Mouse (Mus musculus) lung, adult 2 months (tissue): ENCODE results near the gene Cntnap5c. TPM values are rescaled to one million over a fixed set of nuclear protein-coding genes. Genes with fewer than 3 reads are reported as not detected.

Experiments
- DNase-seq: peaks from one replicate; pipeline ENCODE4 v3.0.0; 2022
- H3K4me1 ChIP-seq: fragments of 200-500 bp; 2 replicates; pipeline ENCODE4 v1.6.1; 2011; ENCODE audit warnings: low read length; ENCODE audit not compliant: control insufficient read depth, insufficient read depth
- H3K4me3 ChIP-seq: fragments of 200-500 bp; replicated peaks from 2 replicates; pipeline ENCODE3; 2011; ENCODE audit warnings: low read depth, mild to moderate bottlenecking, control low read depth, low read length; ENCODE audit errors: extremely low read depth
- CTCF ChIP-seq: fragments of 200-500 bp; IDR thresholded peaks from 2 replicates; pipeline ENCODE4 v1.5.1; 2011; ENCODE audit warnings: mild to moderate bottlenecking, low read length, control low read depth; ENCODE audit not compliant: insufficient read depth
- POLR2A ChIP-seq: fragments of 200-500 bp; IDR thresholded peaks from 2 replicates; pipeline ENCODE4 v1.6.1; 2011; ENCODE audit warnings: low read depth, mild to moderate bottlenecking, control low read depth, low read length, borderline replicate concordance; ENCODE audit errors: extremely low read depth
- WGBS: fragments of 180-500 bp; shearing (Covaris S2); methylation state at CpG from one replicate; pipeline ENCODE4 v1.1.7; 2018; 5-methylcytosine and 5-hydroxymethylcytosine counted together
- polyA plus RNA-seq: library from polyadenylated mRNA; depleted of rRNA; stranded (reverse); fragments of >200 nt; gene quantifications from 2 replicates; pipeline ENCODE4 v1.2.3, GENCODE M21; 2012; rRNA removed

The Cntnap5c gene
- polyA plus RNA-seq, 1 experiment: not detected

DNA sequence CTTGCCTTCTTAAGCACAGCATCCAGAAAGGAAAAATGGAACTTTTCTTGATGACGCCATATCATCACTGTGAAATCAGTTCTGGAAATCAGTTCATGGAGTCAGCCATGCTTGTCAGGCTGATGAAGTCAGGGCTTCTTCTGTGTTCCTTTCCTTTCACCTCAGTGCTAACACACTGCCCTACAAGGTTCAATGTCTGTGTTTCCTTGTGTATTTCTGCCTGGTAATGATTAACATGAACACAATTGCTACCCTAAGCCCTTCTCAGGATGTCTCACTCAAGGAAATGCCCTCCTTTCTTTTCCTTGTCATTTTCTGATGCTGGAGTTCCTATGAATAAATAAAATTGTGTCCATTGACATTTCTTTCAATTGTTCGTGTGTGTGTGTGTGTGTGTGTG, 431.8 kb downstream of the Cntnap5c start:
- DNase-seq: no peak
- no peaks in the 10 kb centered on the region for H3K4me1 ChIP-seq
- no peak overlapping the region for H3K4me3 ChIP-seq
- TF ChIP-seq CTCF: no peak
- TF ChIP-seq POLR2A: no peak
- WGBS: 77% methylated on average over 2 of the region's 2 CpGs

DNA sequence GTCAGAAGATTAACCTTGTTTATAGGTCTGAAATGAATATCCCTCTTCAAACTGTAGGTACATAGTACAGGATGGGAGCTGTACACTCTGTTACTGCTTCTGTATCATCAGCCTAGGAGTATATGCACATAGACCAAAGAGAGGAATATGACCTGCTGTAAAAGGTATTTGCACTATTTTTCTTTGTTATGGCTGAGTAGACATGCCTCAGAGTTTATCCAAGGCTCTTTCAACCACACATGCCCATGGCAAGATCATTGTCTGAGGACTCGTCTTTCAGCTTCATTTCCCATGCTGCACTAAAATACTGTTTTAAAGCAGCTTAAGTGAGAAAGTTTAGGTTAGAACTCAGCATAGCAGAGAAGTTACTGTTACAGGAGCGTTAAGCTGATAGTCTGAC, 498.7 kb downstream of the Cntnap5c start:
- no peaks in the 10 kb centered on the region for H3K4me1 ChIP-seq
- WGBS: 70% methylated on average over 2 of the region's 2 CpGs
- no peak for TF ChIP-seq POLR2A
- no peak for TF ChIP-seq CTCF
- DNase-seq: no peak
- H3K4me3 ChIP-seq: no peak overlapping the region

DNA sequence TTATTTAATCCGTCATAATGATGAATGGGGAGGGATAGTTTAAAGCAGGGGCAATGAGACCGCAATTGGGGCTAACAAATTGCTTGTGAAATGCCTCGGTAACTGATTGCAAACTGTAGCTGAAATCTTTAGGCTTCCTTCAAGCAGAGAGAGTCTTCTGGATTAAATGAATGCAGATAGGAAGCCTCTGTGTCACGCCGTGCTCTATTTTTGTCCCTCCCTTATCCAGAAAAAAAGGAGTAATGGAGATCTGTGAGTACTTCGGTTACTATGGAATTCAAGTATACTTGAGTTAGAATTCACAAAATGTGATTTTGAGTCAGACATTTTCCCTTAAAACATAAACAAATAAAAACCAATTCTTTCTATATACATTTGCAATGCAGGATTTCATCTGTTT, 581.9 kb downstream of the Cntnap5c start:
- TF ChIP-seq CTCF (no peak), POLR2A (no peak)
- Histone ChIP-seq H3K4me3 (no peak overlapping the region), H3K4me1 (no peaks in the 10 kb centered on the region)
- DNase-seq: no peak
- 74% methylated on average over 6 of the region's 6 CpGs for WGBS

DNA sequence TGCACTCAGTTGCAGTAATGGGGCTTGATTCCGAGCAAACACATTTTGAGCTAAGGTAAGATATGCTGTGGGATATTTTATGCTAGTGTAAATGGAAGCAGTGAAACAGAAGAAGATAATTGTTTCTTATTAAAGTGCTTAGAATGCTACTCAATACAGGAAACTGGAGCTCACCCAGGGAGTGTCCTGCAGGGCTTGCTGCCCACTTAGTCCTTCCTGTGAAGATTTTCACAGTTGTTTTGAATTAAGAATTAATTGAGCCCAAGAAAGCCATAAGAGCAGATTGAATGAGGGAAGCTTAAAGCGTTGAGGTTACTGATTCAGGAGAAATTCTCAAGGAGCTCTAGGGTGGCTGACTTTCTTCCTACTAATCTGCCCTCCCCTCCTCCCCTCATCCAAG, 586.9 kb downstream of the Cntnap5c start:
- 50% methylated on average over 2 of the region's 2 CpGs for WGBS
- DNase-seq: no peak
- Histone ChIP-seq H3K4me1 (no peaks in the 10 kb centered on the region), H3K4me3 (no peak overlapping the region)
- TF ChIP-seq CTCF: no peak
- no peak for TF ChIP-seq POLR2A

DNA sequence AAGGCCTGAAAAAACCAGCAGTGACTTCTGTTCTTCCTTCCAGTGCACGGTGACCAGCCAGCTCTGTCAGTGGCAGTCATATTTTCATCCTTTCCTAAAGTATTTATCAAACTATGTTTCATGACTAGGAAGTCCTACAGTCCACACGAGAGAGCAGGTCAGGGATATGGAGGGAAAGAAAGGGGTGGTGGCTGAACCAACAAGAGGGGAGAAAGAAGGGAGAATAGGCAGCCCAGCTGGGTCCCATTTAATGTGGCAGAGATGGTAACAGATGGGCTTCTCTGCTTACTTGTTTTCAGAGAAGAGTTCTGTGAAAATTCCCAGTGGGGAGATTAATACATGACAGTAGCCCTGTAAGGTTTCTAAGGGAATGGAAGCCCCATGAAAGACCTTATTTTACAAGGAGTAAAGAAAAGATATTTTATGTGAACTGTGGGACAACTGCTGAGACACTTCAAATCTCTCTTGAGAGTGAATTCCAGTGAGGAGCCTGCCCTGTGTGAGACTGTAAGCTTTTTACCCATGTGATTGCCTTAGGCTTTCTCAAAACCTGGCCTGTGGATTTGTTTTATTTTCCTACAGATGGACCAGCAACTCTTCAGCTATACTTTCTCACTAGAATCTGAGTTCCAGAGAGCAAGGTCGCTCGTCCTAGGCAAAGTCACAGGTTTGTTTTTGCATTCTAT, 594.4 kb downstream of the Cntnap5c start:
- no peaks in the 10 kb centered on the region for H3K4me1 ChIP-seq
- TF ChIP-seq CTCF (no peak), POLR2A (no peak)
- no peak overlapping the region for H3K4me3 ChIP-seq
- no peak for DNase-seq
- 74% methylated on average over 4 of the region's 4 CpGs for WGBS

DNA sequence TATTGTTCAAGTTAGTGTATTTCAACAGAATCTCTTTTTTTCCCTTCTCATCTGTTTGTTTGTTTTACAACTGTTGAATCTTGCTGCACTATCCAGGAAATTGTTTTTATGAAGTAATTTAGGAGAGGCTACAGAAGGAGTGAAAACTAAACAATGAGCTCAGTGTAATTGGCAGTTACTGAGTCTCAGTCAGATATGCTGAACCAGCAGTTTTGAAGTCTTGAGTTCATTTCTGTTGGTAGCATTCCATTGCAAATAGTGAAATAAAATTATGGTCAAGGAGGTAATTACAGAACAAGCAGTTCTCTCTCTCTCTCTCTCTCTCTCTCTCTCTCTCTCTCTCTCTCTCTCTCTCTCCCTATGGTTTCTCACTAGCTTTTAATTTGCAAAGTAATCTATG, 600.7 kb downstream of the Cntnap5c start:
- no peak for TF ChIP-seq POLR2A
- TF ChIP-seq CTCF: no peak
- Histone ChIP-seq H3K4me3 (no peak overlapping the region), H3K4me1 (no peaks in the 10 kb centered on the region)
- DNase-seq: no peak

DNA sequence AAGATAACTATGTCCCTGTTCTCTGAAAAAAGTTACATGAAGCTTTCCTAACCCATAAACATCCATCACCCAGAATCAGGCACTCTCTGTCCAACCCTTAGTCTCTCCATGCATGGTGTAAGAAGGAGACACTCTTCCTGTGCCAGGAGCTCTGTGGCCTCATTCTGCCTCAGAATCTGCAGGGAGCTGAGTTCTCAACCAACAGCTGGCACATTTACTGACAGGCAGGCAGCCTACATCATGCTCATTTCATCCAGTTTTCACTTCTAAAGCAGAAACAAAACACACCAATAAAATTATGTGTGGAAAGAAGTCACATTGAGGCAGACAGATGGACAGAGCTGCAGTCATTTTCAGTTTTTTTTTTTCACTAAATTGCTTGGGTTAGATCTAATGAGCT, 638.4 kb downstream of the Cntnap5c start:
- TF ChIP-seq POLR2A (no peak), CTCF (no peak)
- no peak overlapping the region for H3K4me3 ChIP-seq
- no peaks in the 10 kb centered on the region for H3K4me1 ChIP-seq
- no peak for DNase-seq

DNA sequence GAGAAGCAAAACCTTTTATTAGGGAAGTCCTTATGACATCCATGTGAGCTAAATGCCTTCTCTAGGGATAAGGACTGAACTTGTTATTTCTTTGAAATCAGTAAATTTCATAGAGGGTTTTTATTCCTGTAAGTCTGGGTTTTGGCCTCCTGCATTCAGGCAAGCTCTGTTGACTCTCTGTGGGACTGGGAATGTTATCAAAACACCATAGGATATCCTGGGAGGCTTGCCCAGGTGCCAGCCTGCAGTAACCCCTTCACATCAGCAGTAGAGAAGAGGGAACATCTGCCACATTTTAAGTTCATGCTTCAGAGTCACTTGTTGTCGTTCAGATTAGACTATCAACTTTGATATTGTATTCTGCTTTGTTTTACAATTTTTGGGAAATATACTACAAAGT, 639.4 kb downstream of the Cntnap5c start:
- Histone ChIP-seq H3K4me3 (no peak overlapping the region), H3K4me1 (no peaks in the 10 kb centered on the region)
- WGBS: 53% methylated on average over 1 of the region's 1 CpGs
- no peak for DNase-seq
- no peak for TF ChIP-seq POLR2A
- no peak for TF ChIP-seq CTCF

DNA sequence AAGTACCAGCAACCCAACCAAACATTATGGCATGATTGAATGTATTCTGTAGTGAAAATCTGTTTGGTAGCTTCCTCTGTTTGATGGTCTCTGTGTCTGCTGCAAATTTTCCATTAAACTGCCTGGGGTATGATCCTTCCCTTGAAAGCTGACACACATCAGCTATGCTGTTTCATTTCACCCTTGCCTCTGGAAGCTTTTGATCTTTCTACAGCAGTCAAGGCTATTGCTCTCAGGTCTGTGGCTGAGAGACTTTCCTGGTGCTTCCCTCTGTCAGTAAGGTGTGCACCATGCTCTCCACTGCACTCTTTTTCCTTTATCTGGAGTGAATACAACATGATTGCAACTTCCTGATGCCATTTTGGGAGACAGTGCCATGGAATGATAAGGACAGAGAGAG, 668.1 kb downstream of the Cntnap5c start:
- Histone ChIP-seq H3K4me1 (no peaks in the 10 kb centered on the region), H3K4me3 (no peak overlapping the region)
- TF ChIP-seq CTCF: no peak
- TF ChIP-seq POLR2A: no peak
- DNase-seq: no peak

Other genes with a start within 250 kb of the Cntnap5c start
- not detected in 2 replicates for gene Vmn2r120, start 224.1 kb upstream of the Cntnap5c start, polyA plus RNA-seq
- gene Gm21834, start 27.4 kb upstream of the Cntnap5c start, polyA plus RNA-seq: not detected in 2 replicates